Comparison of ENCODE assay signal across 14 mouse cellular contexts in genomic region chr11:52644081-52644768, GRCm38 (mm10).
DNase-seq lines count a peak whose midpoint lies in the region; ATAC-seq and TF ChIP-seq lines count a peak whose summit lies in the region.
"Had no signal": no experiment of that assay in that cellular context is flagged by ENCODE, and none has a peak within 500 bp of the region (broad histone marks: within the 10 kb centered on the region; RNA-seq: fewer than 3 reads in every experiment).

No protein-coding gene starts in this region.

- no peaks in the 10 kb centered on the region for H3K9me3 ChIP-seq in heart, embryonic 14.5 days (ENCODE audit: control insufficient read depth, low read length)
- H3K9me3 ChIP-seq in kidney, postnatal 0 days (replicated peaks; ENCODE audit: low read length), result no peaks in the 10 kb centered on the region
- H3K9me3 ChIP-seq in embryonic facial prominence, embryonic 10.5 days, result no peaks in the 10 kb centered on the region
- H3K9me3 ChIP-seq in midbrain, embryonic 14.5 days (ENCODE audit: control insufficient read depth, low read length), result no peaks in the 10 kb centered on the region
- H3K9me3 ChIP-seq: limb, embryonic 12.5 days; midbrain, embryonic 12.5 days; neural tube, embryonic 13.5 days had no signal

- TF ChIP-seq POLR2A in kidney, adult 2 months (IDR thresholded peaks at IDR 0.05; ENCODE audit: low read depth, low read length), result no peak

- peak overlapping the region; percentile 14; the same call in 1 of the 2 replicates for H3K4me2 ChIP-seq in heart, embryonic 14.5 days (ENCODE audit: low read length)
- H3K4me2 ChIP-seq in kidney, postnatal 0 days (ENCODE audit: low read length), result peak overlapping the region; percentile 10; the same call in 1 of the 2 replicates
- no peak overlapping the region for H3K4me2 ChIP-seq in midbrain, embryonic 14.5 days (ENCODE audit: low read length)
- H3K4me2 ChIP-seq: limb, embryonic 12.5 days; midbrain, embryonic 12.5 days; neural tube, embryonic 13.5 days had no signal

- H3K27ac ChIP-seq in heart, embryonic 14.5 days (replicated peaks in 1 of 2; ENCODE audit: control insufficient read depth in 1 of 2, insufficient read depth in 1 of 2, low read depth in 2 of 2, low read length in 2 of 2), result no peak overlapping the region
- H3K27ac ChIP-seq in kidney, postnatal 0 days, result no peak overlapping the region
- H3K27ac ChIP-seq in kidney, adult 2 months (ENCODE audit: insufficient read depth, low read depth, low read length), result no peak overlapping the region
- no peak overlapping the region; the same call in 1 of the 2 replicates for H3K27ac ChIP-seq in embryonic facial prominence, embryonic 10.5 days (replicated peaks)
- H3K27ac ChIP-seq in midbrain, embryonic 14.5 days (replicated peaks; ENCODE audit: low read depth, low read length), result no peak overlapping the region
- H3K27ac ChIP-seq: limb, embryonic 12.5 days; midbrain, embryonic 12.5 days; neural tube, embryonic 13.5 days had no signal

- H3K27me3 ChIP-seq in heart, embryonic 14.5 days (ENCODE audit: control insufficient read depth, insufficient read depth, low read length), result no peaks in the 10 kb centered on the region
- H3K27me3 ChIP-seq in kidney, postnatal 0 days (ENCODE audit: insufficient read depth, low read length), result no peaks in the 10 kb centered on the region
- H3K27me3 ChIP-seq in kidney, adult 2 months (replicated peaks; ENCODE audit: control insufficient read depth, insufficient read depth, low read length), result no peaks in the 10 kb centered on the region
- H3K27me3 ChIP-seq in embryonic facial prominence, embryonic 10.5 days (replicated peaks; ENCODE audit: low read depth, poor library complexity, severe bottlenecking), result peaks cover 51% of the 10 kb centered on the region
- no peaks in the 10 kb centered on the region; the same call in 1 of the 2 replicates for H3K27me3 ChIP-seq in midbrain, embryonic 14.5 days (ENCODE audit: control insufficient read depth, insufficient read depth, low read length)

- H3K4me3 ChIP-seq in heart, embryonic 14.5 days (ENCODE audit: control insufficient read depth in 1 of 2, insufficient read depth in 1 of 2, low read depth in 1 of 2, low read length in 2 of 2), result no peak overlapping the region
- H3K4me3 ChIP-seq in kidney, postnatal 0 days (replicated peaks; ENCODE audit: low read depth, low read length), result no peak overlapping the region
- no peak overlapping the region for H3K4me3 ChIP-seq in kidney, adult 2 months (ENCODE audit: insufficient read depth, low read depth, low read length)
- H3K4me3 ChIP-seq in embryonic facial prominence, embryonic 10.5 days, result no peak overlapping the region
- H3K4me3 ChIP-seq in midbrain, embryonic 14.5 days (replicated peaks; ENCODE audit: low read depth, low read length), result no peak overlapping the region
- H3K4me3 ChIP-seq: limb, embryonic 12.5 days; midbrain, embryonic 12.5 days; neural tube, embryonic 13.5 days had no signal

- no peak for ATAC-seq in heart, embryonic 14.5 days (ENCODE audit: insufficient number of reproducible peaks, insufficient read depth, low FRiP score, low read depth)
- no peak for ATAC-seq in kidney, postnatal 0 days (replicated peaks; ENCODE audit: low FRiP score, low read depth)
- ATAC-seq in midbrain, embryonic 14.5 days (ENCODE audit: low FRiP score, low TSS enrichment), result no peak
- ATAC-seq: inflammation-experienced regulatory T-cells, adult 6 months; lung, postnatal 0 days had no signal

- H3K36me3 ChIP-seq in heart, embryonic 14.5 days (ENCODE audit: control insufficient read depth, insufficient read depth, low read length), result no peaks in the 10 kb centered on the region
- no peaks in the 10 kb centered on the region for H3K36me3 ChIP-seq in kidney, postnatal 0 days (ENCODE audit: insufficient read depth, low read length)
- no peaks in the 10 kb centered on the region for H3K36me3 ChIP-seq in kidney, adult 2 months (ENCODE audit: control insufficient read depth, insufficient read depth, low read length)
- no peaks in the 10 kb centered on the region for H3K36me3 ChIP-seq in embryonic facial prominence, embryonic 10.5 days (replicated peaks)
- H3K36me3 ChIP-seq in midbrain, embryonic 14.5 days (ENCODE audit: control insufficient read depth, insufficient read depth, low read length), result no peaks in the 10 kb centered on the region
- H3K36me3 ChIP-seq: limb, embryonic 12.5 days; midbrain, embryonic 12.5 days; neural tube, embryonic 13.5 days had no signal

- WGBS in heart, embryonic 14.5 days, result 10% methylated on average over 6 of the region's 6 CpGs
- 16% methylated on average over 6 of the region's 6 CpGs for WGBS in kidney, postnatal 0 days
- WGBS in kidney, adult 2 months, result 32% methylated on average over 6 of the region's 6 CpGs
- WGBS in embryonic facial prominence, embryonic 10.5 days, result 24% methylated on average over 6 of the region's 6 CpGs
- 17% methylated on average over 6 of the region's 6 CpGs for WGBS in midbrain, embryonic 14.5 days

- H3K4me1 ChIP-seq in heart, embryonic 14.5 days (ENCODE audit: control insufficient read depth in 2 of 2, insufficient read depth in 2 of 2, low read length in 2 of 2), result peaks cover 27 to 53% of the 10 kb centered on the region in 2 experiments
- H3K4me1 ChIP-seq in kidney, postnatal 0 days (replicated peaks; ENCODE audit: insufficient read depth, low read length), result peaks cover 4% of the 10 kb centered on the region; the same call in 1 of the 2 replicates
- no peaks in the 10 kb centered on the region for H3K4me1 ChIP-seq in kidney, adult 2 months (ENCODE audit: control insufficient read depth, insufficient read depth, low read length)
- peaks cover 45% of the 10 kb centered on the region for H3K4me1 ChIP-seq in embryonic facial prominence, embryonic 10.5 days
- H3K4me1 ChIP-seq in midbrain, embryonic 14.5 days (ENCODE audit: control insufficient read depth, insufficient read depth, low read length), result peaks cover 26% of the 10 kb centered on the region

- no peak overlapping the region for H3K9ac ChIP-seq in heart, embryonic 14.5 days (ENCODE audit: low read length)
- no peak overlapping the region for H3K9ac ChIP-seq in kidney, postnatal 0 days (ENCODE audit: low read depth, low read length)
- H3K9ac ChIP-seq in midbrain, embryonic 14.5 days (replicated peaks; ENCODE audit: low read length), result no peak overlapping the region
- H3K9ac ChIP-seq: limb, embryonic 12.5 days; midbrain, embryonic 12.5 days; neural tube, embryonic 13.5 days had no signal

- TF ChIP-seq CTCF in kidney, postnatal 0 days (IDR thresholded peaks at IDR 0.05; ENCODE audit: low read depth), result no peak; the same call in 1 of the 2 replicates
- no peak for TF ChIP-seq CTCF in kidney, adult 2 months (conservative IDR thresholded peaks at IDR 0.05; ENCODE audit: insufficient read depth, insufficient read length, low read depth, low read length)

- DNase-seq in heart, adult 8-10 months (ENCODE audit: low spot score), result no peak
- no peak for DNase-seq in kidney, postnatal 0 days (ENCODE audit: low spot score)
- DNase-seq in kidney, adult 2 months, result no peak
- peak; percentile 36 for DNase-seq in embryonic facial prominence, embryonic 10.5 days (ENCODE audit: low spot score)
- peak; percentile 62 for DNase-seq in midbrain, embryonic 14.5 days
- no peak for DNase-seq in urinary bladder, adult 18-20 months (ENCODE audit: low spot score in 2 of 2)
- DNase-seq: cerebellum, adult 11 months; gastrocnemius, postnatal 36 days had no signal

Comparison
In these comparisons a context has a peak if more than half of its experiments do, and no peak if none do; other contexts are left out.
1. DNase-seq: peak in embryonic facial prominence, embryonic 10.5 days (single experiment) and midbrain, embryonic 14.5 days (single experiment); none in heart, adult 8-10 months (single experiment), kidney, postnatal 0 days (single experiment), kidney, adult 2 months (single experiment) and urinary bladder, adult 18-20 months (0 of 2).